Mouse (Mus musculus): Measurements from ENCODE around the gene Gulp1. TPM values are rescaled to one million over a fixed set of nuclear protein-coding genes. Genes with fewer than 3 reads are reported as not detected.

Gulp1 gene
- polyA plus RNA-seq, 1 experiment from 2014 or later: 7.4 TPM

DNA sequence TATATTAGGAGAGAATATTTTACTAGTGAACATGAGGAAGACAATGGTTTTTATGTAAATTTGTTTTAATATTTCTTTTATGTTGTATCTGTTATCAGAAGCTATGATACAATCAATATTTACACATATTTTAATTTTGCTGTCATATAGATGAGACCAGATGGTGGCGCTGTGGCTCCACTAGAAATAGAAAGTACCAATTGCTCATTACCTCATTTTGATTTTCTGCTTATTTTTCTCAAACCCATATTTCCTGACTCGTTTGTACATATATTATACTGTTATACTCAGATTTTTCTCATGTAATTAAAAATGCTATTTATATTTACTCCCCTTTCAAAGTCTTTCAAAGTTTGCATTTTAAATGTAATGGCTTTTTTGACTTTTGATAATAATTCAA lies 194.4 kb downstream of the Gulp1 start:
- no peak overlapping the region for H3K4me2 ChIP-seq
- no peaks in the 10 kb centered on the region for H3K9me3 ChIP-seq (replicated peaks)
- H3K4me1 ChIP-seq: no peaks in the 10 kb centered on the region
- ATAC-seq (ENCODE audit: low FRiP score): no peak
- no peak overlapping the region for H3K27ac ChIP-seq (replicated peaks)
- no peaks in the 10 kb centered on the region for H3K27me3 ChIP-seq (replicated peaks)
- no peaks in the 10 kb centered on the region for H3K36me3 ChIP-seq
- H3K9ac ChIP-seq (replicated peaks): no peak overlapping the region
- 9% methylated on average over 2 of the region's 2 CpGs for WGBS
- H3K4me3 ChIP-seq (replicated peaks): no peak overlapping the region

DNA sequence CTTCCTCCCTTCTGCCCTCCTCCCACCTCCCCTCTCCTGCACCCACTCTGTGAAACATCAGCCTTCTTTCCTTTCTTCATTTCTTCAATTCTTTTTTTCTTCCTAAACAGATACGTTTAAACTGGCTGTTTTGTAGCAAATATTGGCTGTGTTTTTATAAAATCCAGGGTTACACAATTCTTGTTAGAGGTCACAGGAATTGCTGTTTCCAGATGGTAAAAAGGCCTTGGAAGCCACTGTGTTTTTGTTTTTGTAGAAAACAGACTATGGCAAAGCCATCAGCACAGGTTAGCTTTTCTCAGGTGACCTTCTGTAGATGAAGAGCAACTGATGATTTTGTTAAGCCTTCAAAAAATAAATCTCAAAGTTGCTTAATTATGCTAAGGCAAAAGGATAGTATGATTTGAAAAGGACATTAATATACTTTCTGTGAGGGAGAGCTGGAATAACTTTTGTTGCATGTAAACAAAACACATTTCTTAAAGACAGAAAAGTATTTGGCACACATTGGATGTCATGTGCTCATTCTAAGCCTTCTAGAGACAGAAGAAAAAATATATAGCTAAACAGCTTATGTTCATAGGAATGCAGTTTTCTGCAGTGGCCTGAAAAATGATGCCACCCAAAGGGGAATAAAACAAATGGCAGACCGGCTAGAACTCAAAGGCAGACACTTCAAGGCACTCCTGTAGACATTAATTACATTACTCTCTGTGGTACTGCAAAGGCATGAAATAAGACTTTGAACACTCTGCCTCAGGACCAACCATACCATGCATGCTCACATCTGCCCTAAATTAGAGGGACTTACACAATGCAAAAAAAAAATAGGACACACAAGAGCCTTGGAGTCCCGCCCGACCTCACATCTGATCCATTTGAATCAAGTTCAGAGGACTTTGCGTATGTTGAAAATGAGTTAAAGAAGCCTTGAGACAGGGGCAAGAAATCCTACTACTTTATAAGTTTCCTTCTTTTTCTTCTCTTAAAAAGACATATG lies 199.7 kb downstream of the Gulp1 start:
- H3K4me2 ChIP-seq: no peak overlapping the region
- WGBS: 77% methylated on average over 5 of the region's 5 CpGs
- no peak overlapping the region for H3K9ac ChIP-seq (replicated peaks)
- ATAC-seq (ENCODE audit: low FRiP score): no peak
- no peaks in the 10 kb centered on the region for H3K27me3 ChIP-seq (replicated peaks)
- no peaks in the 10 kb centered on the region for H3K36me3 ChIP-seq
- no peak overlapping the region for H3K4me3 ChIP-seq (replicated peaks)
- H3K27ac ChIP-seq (replicated peaks): no peak overlapping the region
- H3K4me1 ChIP-seq: no peaks in the 10 kb centered on the region
- no peaks in the 10 kb centered on the region for H3K9me3 ChIP-seq (replicated peaks)

DNA sequence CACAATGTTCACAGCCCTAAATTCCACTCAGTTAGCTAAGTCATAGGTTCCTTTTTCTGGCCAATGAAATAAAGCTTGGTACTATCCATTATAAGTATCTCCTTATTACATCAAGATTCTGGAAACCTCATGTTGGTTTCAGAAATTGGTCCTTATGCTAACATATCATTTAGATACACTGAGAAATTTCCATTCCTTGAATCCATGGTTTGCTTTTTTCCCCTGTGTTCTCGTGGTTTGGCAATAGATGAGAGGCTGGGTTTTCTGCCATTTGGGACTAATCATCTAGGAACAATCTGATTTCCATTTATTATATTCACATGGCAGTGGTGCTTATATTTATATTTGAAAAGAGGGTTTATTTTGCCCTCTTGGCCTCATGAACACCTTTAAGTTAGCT lies 226.9 kb downstream of the Gulp1 start:
- ATAC-seq (ENCODE audit: low FRiP score): no peak
- H3K9ac ChIP-seq (replicated peaks): no peak overlapping the region
- no peaks in the 10 kb centered on the region for H3K27me3 ChIP-seq (replicated peaks)
- H3K27ac ChIP-seq (replicated peaks): no peak overlapping the region
- 74% methylated on average over 1 of the region's 1 CpGs for WGBS
- no peak overlapping the region for H3K4me2 ChIP-seq
- H3K4me1 ChIP-seq: no peaks in the 10 kb centered on the region
- H3K36me3 ChIP-seq: no peaks in the 10 kb centered on the region
- H3K9me3 ChIP-seq (replicated peaks): no peaks in the 10 kb centered on the region
- H3K4me3 ChIP-seq (replicated peaks): no peak overlapping the region

DNA sequence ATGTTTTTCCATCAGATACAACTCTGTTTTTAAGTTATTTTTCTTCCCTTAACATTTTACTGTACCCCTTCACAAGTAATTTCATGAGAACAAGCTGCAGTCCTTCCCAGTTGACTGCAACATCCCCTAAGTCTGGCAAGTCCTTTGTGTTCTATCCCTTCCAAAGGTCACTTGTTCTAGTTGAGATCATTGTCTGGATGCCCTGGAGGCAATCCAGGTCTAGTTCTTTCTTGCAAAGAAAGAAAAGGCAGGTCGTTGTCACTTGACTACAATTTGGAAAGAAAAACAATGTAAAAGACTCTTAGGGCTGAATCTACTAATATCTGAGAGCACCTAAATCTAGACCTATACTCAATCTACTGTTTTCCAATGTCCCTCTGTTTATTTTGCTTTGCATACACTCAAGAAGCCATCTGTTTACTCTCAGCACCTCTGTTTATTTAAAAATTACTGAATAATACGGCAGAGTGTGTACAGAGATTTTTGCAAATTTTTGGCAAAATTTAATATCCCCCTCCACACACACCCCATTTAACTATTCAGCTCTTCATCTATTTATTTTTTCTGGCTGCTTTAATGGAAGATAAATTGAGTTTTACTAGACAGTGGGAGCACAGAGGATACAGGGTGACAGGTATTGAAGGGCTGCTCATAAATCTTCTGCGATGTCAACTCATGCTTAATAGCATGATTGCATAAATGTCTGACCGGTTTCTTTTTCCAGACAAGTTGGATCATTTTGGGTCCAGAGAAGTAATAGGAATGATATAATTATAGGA lies 252.5 kb downstream of the Gulp1 start:
- ATAC-seq (ENCODE audit: low FRiP score): no peak
- Histone ChIP-seq H3K27ac (replicated peaks) (no peak overlapping the region), H3K4me2 (no peak overlapping the region), H3K9ac (replicated peaks) (no peak overlapping the region), H3K4me1 (no peaks in the 10 kb centered on the region), H3K4me3 (replicated peaks) (no peak overlapping the region), H3K36me3 (no peaks in the 10 kb centered on the region), H3K9me3 (replicated peaks) (no peaks in the 10 kb centered on the region), H3K27me3 (replicated peaks) (no peaks in the 10 kb centered on the region)
- 77% methylated on average over 4 of the region's 4 CpGs for WGBS

DNA sequence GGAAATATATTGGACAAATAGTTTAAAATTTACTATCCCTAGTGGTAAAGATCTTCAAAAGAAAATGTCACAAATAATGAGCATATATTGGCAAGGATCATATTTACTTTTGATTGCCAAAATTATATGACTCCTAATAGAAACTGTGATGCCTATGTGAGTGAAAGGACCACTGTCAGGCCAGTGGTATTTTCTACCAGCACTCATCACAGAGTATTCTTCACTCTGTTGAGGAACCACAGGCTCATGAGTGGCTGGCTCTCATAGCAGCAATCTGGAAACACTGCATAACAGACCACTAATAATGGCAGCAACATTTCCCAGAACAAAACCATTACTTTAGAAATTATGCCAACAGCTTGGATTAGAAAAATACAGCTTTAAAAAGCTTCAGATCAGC lies 255.1 kb downstream of the Gulp1 start:
- no peak for ATAC-seq (ENCODE audit: low FRiP score)
- H3K27me3 ChIP-seq (replicated peaks): no peaks in the 10 kb centered on the region
- H3K9me3 ChIP-seq (replicated peaks): no peaks in the 10 kb centered on the region
- H3K27ac ChIP-seq (replicated peaks): no peak overlapping the region
- H3K4me3 ChIP-seq (replicated peaks): no peak overlapping the region
- no peak overlapping the region for H3K9ac ChIP-seq (replicated peaks)
- H3K36me3 ChIP-seq: no peaks in the 10 kb centered on the region
- H3K4me1 ChIP-seq: no peaks in the 10 kb centered on the region
- H3K4me2 ChIP-seq: no peak overlapping the region

DNA sequence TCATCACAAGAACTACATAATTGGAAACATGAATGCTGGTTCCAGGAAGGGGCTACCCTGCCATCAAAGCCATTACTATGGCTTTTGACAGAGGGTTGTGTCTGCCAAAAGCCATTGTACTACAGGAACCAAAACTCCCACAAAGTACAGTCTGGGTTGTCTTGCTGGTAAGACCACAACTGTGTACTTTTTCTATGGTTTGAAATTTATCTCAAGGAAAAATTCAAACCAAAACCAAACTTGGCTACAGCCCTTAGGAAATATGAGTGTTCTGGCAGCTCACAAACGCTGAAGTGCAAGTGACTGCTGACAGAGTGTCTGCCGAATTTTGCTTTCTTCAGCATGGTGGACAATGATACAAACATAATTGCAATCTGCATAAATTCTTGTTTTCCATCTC lies 259.0 kb downstream of the Gulp1 start:
- H3K27me3 ChIP-seq (replicated peaks): no peaks in the 10 kb centered on the region
- no peak overlapping the region for H3K27ac ChIP-seq (replicated peaks)
- no peaks in the 10 kb centered on the region for H3K36me3 ChIP-seq
- no peaks in the 10 kb centered on the region for H3K4me1 ChIP-seq
- no peaks in the 10 kb centered on the region for H3K9me3 ChIP-seq (replicated peaks)
- 93% methylated on average over 2 of the region's 2 CpGs for WGBS
- no peak overlapping the region for H3K4me2 ChIP-seq
- no peak overlapping the region for H3K9ac ChIP-seq (replicated peaks)
- no peak for ATAC-seq (ENCODE audit: low FRiP score)
- H3K4me3 ChIP-seq (replicated peaks): no peak overlapping the region

DNA sequence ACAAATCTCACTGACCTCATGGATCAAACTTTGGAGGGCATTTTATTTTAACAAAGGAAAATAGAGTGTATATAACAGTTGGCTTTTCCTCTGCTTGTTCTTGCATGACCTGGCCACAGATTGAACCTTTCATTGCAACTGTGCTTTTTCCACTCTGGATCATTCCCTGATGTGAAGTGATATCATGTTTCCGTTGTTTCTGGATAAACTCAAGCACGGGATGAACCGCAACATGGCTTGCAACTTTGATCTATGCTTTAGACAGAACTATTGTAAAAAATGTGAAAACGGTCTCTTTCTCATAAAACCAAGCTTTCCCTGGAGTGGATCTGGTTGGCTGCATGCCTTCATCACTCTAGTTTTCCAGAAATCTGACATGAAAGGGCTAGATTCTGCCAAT lies 282.6 kb downstream of the Gulp1 start:
- Histone ChIP-seq H3K27ac (replicated peaks) (no peak overlapping the region), H3K9me3 (replicated peaks) (no peaks in the 10 kb centered on the region), H3K4me1 (no peaks in the 10 kb centered on the region), H3K4me2 (no peak overlapping the region), H3K27me3 (replicated peaks) (no peaks in the 10 kb centered on the region), H3K36me3 (no peaks in the 10 kb centered on the region), H3K9ac (replicated peaks) (no peak overlapping the region), H3K4me3 (replicated peaks) (no peak overlapping the region)
- WGBS: 89% methylated on average over 4 of the region's 4 CpGs
- no peak for ATAC-seq (ENCODE audit: low FRiP score)

All from neural tube, embryonic 15.5 days (tissue).